Mouse (Mus musculus) ovary, postnatal 10 days (tissue): ENCODE measurements around the gene Gm21887.
A peak's percentile ranks its signal among the peaks of the same experiment; 100 is the strongest.
"Not testable (repeated sequence)": the region's sequence is repeated elsewhere in the genome, so short reads cannot be mapped to it uniquely, and the experiment has no call there.

Experiments
- DNase-seq: peaks from one replicate; pipeline ENCODE4 v3.0.0; 2022; ENCODE audit warnings: low spot score

Gene Gm21887

GRCm38 (mm10) chrX:170009016-170009750 lies at the start of gene Gm21887:
Gene Gm21887, plus strand, starts transcription at chrX:170009659.
- DNase-seq, result peak; percentile 99

DNA sequence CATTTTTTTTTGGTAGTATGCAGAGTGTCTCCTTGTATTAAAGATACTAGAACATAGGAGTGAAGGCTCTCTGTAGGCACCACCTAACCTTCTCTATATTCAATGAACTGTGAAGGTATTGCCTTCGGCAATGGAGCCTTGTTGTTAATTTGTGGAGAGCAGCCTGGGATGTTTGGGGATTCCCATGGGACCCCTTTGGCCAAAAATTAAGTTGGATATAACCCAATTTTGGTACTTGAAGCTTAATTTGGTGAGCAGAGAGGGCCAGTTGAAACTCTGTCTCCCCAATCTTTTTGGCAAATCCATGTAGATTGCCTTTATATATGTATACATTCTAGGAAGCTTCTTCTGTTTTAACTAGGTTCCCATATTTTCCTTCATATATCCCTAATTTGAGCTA lies 40.1 kb upstream of the Gm21887 start:
- no peak for DNase-seq

GRCm38 (mm10) chrX:169969765-169970164 lies 39.7 kb upstream of the Gm21887 start:
- not testable (repeated sequence) for DNase-seq

- DNase-seq, result not testable (repeated sequence)
These were observed 38.9 kb upstream of the Gm21887 start for GRCm38 (mm10) chrX:169970546-169970945.

DNA sequence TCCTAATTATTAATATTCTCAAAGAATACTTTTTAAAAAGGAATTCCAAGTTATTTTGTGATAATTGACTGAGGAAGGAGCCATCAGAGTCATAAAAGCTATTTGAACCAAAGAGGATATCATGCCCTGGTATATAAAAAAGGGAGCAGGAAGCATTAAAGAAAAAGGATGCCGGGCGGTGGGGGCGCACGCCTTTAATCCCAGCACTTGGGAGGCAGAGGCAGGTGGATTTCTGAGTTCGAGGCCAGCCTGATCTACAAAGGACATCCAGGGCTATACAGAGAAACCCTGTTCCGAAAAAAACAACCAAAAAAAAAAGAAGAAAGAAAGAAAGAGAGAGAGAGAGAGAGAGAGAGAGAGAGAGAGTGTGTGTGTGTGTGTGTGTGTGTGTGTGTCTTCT lies 37.9 kb upstream of the Gm21887 start:
- DNase-seq, result not testable (repeated sequence)

DNA sequence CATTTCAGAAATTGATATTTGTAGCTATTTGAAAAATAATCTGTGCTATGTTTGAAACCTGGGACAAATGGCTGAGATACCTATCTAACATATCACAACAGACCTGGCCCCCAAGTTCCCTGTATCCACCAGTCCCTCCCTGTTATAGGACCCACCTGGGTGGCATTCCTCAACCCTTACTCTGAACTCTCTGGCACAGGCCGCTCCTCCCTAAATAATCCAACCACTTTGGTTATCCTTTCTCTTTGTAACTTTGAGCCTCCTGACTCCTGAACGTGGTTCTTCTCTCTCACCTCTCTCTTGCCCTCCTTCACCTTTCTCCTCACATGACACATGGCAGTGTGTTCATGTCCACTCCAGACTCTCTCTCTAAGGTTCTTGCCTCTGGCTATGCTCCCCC lies 37.3 kb upstream of the Gm21887 start:
- not testable (repeated sequence) for DNase-seq

GRCm38 (mm10) chrX:169972791-169973494 lies 36.5 kb upstream of the Gm21887 start:
- not testable (repeated sequence) for DNase-seq

GRCm38 (mm10) chrX:169973806-169974205 lies 35.7 kb upstream of the Gm21887 start:
- DNase-seq, result not testable (repeated sequence)

DNA sequence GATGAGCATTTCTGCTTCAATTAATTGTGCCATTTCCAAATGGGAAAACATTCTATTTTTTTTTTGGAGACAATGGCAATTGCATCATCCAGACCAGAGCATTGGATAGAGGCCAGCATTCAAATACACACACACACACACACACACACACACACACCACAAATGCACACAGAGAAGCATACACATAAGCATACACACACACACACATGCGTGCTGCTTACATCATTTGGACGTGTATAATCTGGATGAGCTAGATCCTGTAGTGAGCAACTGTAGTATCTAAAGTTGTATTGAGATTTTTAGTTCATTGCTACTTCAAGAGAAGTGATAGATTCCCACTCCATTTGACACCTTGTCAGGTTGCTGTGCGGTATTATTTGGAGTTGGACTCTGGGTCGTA lies 35.0 kb upstream of the Gm21887 start:
- not testable (repeated sequence) for DNase-seq

- peak; percentile 13 for DNase-seq
These were observed 34.5 kb upstream of the Gm21887 start for GRCm38 (mm10) chrX:169974974-169975373.

GRCm38 (mm10) chrX:169975681-169976131 lies 33.8 kb upstream of the Gm21887 start:
- not testable (repeated sequence) for DNase-seq

DNA sequence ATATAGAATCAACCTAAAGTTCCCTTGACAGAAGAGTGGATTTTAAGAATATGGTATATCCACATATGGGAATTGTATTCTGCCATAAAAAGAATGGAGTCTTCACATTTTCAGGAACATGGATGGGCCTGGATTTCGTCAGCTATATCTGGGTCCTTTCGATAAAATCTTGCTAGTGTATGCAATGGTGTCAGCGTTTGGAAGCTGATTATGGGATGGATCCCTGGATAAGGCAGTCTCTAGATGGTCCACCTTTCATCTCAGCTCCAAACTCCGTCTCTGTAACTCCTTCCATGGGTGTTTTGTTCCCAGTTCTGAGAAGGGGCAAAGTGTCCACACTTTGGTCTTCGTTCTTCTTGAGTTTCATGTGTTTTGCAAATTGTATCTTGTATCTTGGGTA lies 33.1 kb upstream of the Gm21887 start:
- DNase-seq, result not testable (repeated sequence)

GRCm38 (mm10) chrX:169977856-169978435 lies 31.5 kb upstream of the Gm21887 start:
- not testable (repeated sequence) for DNase-seq

GRCm38 (mm10) chrX:169978436-169979381 lies 30.8 kb upstream of the Gm21887 start:
- DNase-seq, result peak; percentile 36

DNA sequence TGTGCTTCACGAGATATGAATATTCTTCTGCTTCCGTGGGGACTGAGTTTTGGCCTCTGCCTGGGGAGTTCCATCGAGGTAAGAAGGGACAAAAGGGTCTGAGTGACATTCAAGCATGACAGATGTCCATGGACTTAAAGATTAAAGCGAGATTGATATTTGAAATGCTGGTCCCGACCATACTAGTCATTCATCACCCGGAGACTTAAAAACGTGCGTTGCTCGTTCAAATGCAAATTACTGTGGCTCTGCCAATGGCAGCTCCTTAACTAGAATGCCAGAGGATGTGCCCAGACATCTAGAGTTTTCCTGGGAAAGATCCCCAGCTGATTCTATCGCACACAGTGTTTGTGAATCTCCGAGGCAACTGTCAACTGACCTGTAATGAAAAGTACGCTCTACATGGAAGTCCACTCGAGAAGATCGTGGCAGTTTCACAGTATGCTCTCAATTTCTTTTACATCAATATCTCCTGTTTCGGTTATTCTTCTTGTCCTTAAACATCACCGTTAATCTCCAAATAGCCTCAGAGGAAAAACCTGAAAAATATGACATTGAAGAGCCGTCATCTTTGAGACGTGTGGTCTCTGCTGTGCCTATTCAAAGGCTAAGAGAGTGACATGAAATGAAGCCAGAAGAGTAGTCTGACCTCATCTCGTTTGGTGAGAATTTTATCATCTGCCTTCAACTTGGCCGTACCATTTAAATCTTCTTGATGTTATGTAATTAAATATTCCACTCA lies 29.8 kb upstream of the Gm21887 start:
- DNase-seq, result not testable (repeated sequence)

DNA sequence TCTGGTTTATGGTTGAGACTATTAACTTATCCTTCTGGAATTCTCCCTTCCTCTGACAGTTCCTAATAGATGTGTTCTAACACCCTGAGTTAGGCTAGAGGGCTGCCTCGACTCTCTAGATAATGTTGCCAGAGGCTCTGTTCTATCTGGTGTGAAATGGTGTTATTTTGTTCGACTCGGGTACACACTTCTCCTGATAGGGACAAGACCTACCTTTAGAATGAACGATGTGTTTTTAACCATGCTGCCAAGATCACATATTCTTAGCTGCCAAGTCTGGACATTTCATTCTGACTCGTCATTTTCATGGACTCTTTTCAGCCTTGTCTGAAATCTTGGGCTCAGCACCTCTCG lies 29.3 kb upstream of the Gm21887 start:
- DNase-seq, result not testable (repeated sequence)

DNA sequence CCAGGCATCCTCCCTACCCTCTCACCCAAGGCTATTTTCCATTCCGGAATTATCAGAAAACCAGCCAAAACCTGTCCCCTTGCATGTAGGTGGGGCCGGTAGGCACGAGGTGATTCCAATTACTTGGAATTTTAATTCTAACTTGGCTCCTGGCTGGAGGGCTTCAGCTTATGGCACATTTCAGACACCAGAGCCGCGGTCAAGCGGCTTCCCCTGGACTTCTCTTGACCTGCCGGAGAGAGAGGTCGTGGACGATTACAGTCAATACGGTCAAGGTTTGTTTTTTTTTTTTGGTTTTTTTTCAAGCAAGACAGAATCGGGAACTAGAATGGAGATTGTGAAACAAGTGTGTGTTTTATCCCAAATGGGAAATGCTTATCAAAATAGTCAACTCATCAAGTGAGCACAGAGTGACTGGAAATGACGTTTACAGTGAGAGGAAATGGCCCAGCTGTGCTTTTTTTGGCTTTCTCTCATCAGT lies 28.6 kb upstream of the Gm21887 start:
- no peak for DNase-seq

- DNase-seq, result not testable (repeated sequence)
These were observed 27.7 kb upstream of the Gm21887 start for GRCm38 (mm10) chrX:169981761-169982181.

GRCm38 (mm10) chrX:169982606-169983400 lies 26.7 kb upstream of the Gm21887 start:
- not testable (repeated sequence) for DNase-seq
